Mouse (Mus musculus) megakaryocyte, embryonic 14.5 days (primary cell): ENCODE measurements around the gene Dimt1. TPM values are rescaled to one million over a fixed set of nuclear protein-coding genes. Genes with fewer than 3 reads are reported as not detected.
A peak's percentile ranks its signal among the peaks of the same experiment; 100 is the strongest.
"Not testable (repeated sequence)": the region's sequence is repeated elsewhere in the genome, so short reads cannot be mapped to it uniquely, and the experiment has no call there.

Experiments
- H3K27me3 ChIP-seq: replicated peaks from 2 replicates; pipeline ENCODE3; 2012; ENCODE audit warnings: inconsistent platforms
- H3K36me3 ChIP-seq: replicated peaks from 2 replicates; pipeline ENCODE3; 2012; ENCODE audit warnings: low read length, inconsistent platforms, mixed read lengths
- H3K4me1 ChIP-seq: 2 replicates; pipeline ENCODE4 v1.6.1; 2012; ENCODE audit warnings: inconsistent platforms
- H3K4me3 ChIP-seq: replicated peaks from 2 replicates; pipeline ENCODE3; 2012; ENCODE audit warnings: moderate library complexity, mild to moderate bottlenecking, inconsistent platforms
- H3K9me3 ChIP-seq: 2 replicates; pipeline ENCODE4 v1.6.1; 2012; ENCODE audit warnings: inconsistent platforms
- FLI1 ChIP-seq: IDR thresholded peaks from 2 replicates; pipeline ENCODE4 v1.6.1; 2012; ENCODE audit warnings: low read length, inconsistent platforms, mixed read lengths
- GATA1 ChIP-seq: IDR thresholded peaks from 3 replicates; pipeline ENCODE4 v1.6.1; 2012; ENCODE audit warnings: mixed read lengths, low read length, inconsistent platforms, borderline replicate concordance
- polyA plus RNA-seq: library from polyadenylated mRNA; stranded (reverse); fragments of >175 nt; gene quantifications from 2 replicates; pipeline ENCODE4 v1.2.3, GENCODE M21; 2012; ENCODE audit warnings: low replicate concordance; ENCODE audit not compliant: insufficient read depth

The Dimt1 gene
- polyA plus RNA-seq, result 11.9 TPM in 1 of 2 replicates, not detected in the other

DNA sequence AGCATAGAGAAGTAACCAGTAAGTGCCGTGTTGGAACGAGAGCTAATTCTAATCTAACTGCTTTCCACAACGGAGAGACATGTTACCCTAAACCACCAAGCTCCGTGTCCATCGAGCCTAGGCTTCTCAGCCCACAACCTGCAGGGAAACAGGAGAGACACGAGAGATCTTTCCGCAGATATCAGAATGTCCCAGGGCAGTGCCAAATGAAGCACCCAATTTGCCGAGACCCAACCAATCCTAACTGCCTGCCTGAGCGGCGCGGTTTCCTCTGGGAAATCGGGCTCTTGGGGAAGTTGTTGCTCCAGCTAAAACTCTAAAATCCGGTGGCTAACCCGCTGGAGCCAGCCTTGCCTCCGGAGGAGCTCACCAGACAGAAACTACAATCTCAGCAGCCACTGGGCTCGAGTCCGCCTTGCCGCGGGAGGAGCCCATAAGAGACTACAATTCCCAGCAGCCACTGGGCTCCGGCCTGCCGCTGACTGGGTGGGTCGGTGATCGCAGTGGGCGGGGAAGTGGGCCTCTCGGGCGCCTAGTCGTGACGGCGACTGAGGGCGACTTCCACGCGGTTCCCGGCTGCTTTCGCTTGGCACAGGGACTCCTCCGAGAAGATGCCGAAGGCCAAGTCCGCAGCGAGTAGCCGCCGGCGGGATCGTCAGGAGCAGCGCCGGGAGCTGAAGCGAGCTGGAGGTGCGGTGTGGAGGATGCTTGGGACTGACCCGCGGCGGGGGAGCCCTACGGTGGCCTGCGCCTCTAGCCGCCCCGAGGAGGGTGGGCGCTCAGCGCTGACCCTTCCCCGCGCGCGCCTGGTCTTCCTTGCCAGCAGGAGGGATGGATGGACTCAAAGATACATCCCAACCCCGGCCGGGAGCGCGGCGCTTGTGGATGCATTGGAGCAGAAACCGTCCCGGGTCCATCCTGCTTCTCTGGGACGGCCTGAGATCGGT is at the start of gene Dimt1:
TSS of gene Dimt1 (plus strand) at position 534 of the 947 bp plus-strand sequence.
- no peak for TF ChIP-seq FLI1
- no peak for TF ChIP-seq GATA1
- H3K9me3 ChIP-seq, result no peaks in the 10 kb centered on the region
- peak within 1 kb of the TSS; percentile 93 for H3K4me3 ChIP-seq
- peaks cover 35% of the 10 kb centered on the region for H3K4me1 ChIP-seq
- peaks cover 26% of the 10 kb centered on the region for H3K36me3 ChIP-seq
- H3K27me3 ChIP-seq, result no peaks in the 10 kb centered on the region

DNA sequence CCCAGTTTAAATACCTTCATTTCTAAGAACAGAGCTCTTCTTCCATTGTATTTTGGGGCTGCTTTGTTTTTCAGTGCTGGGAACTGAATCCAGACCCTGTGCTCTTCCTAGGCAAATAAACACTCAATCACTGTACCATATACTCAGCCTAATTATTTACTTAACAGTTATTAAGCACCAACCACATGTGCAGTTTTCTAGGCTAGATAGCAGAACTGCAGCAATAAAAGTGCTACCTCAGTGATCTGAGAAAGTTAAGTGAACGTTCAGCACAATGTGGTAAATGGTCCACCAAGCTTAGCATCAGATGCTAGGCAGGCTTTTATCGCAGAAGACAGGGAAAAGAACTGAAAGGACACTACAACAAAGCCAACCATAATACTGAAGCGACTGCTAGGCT is 42.3 kb upstream of the Dimt1 start:
- H3K9me3 ChIP-seq, result no peaks in the 10 kb centered on the region
- no peak overlapping the region for H3K4me3 ChIP-seq
- peaks cover 63% of the 10 kb centered on the region for H3K36me3 ChIP-seq
- H3K27me3 ChIP-seq, result no peaks in the 10 kb centered on the region
- peaks cover 4% of the 10 kb centered on the region for H3K4me1 ChIP-seq
- no peak for TF ChIP-seq FLI1
- TF ChIP-seq GATA1, result no peak

DNA sequence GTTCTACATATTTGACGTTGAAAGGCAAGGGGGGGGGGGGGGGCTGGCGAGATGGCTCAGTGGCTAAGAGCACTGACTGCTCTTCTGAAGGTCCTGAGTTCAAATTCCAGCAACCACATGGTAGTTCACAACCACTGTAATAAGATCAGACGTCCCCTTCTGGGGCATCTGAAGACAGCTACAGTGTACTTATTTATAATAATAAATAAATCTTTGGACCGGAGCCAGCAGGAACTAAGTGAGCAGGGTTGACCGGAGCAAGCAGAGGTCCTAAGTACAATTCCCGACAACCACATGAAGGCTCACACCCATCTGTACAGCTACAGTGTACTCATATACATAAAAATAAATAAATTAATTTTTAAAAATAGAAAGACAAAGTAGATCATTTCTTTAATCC is 41.8 kb upstream of the Dimt1 start:
- H3K27me3 ChIP-seq, H3K9me3 ChIP-seq, H3K4me1 ChIP-seq, H3K4me3 ChIP-seq: not testable (repeated sequence)
- H3K36me3 ChIP-seq, result peaks cover 63% of the 10 kb centered on the region

DNA sequence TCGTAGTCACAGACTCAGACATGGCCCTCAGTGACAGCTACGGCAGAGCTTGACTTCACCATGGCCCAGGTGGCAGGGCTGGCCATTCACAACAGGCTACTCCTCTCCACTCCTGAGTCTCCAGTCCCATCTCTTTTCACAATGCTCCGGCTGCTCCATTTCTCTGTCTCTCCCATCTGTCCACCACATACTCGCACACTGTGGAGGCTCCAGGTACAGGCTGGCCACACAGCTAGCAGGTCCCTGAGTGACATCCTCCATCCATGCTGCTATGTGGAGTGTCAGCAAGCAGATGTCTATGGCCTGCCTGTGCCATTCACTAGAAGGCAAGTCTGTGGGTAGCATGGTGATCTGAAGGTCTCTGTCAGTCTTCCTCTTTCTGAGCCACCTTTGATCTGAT is 39.7 kb upstream of the Dimt1 start:
- Histone ChIP-seq H3K4me3 (no peak overlapping the region), H3K9me3 (no peaks in the 10 kb centered on the region), H3K27me3 (no peaks in the 10 kb centered on the region), H3K36me3 (peaks cover 70% of the 10 kb centered on the region), H3K4me1 (no peaks in the 10 kb centered on the region; the same call in none of the 2 replicates)
- TF ChIP-seq FLI1 (no peak), GATA1 (no peak)

DNA sequence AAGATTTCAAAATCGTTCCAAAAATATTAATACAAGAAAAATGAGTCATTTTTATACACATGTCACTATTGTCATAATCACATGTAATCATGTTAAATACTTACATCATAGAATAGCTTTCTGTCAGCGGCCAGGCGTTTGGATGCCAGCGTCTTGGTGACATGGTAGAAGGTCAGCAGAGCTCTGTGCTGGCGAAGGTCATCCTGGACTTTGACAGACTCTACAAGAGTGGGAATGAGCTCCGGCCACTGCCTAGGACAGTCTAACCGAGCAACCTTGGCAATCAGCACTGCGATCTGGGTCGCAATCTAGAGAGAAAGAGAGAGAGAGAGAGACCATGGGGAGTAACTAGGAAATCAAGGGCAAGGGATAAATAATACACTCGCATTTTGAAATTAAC is 36.8 kb upstream of the Dimt1 start:
- H3K36me3 ChIP-seq, result peaks cover 73% of the 10 kb centered on the region
- H3K27me3 ChIP-seq, result no peaks in the 10 kb centered on the region
- no peak for TF ChIP-seq FLI1
- no peak for TF ChIP-seq GATA1
- H3K4me3 ChIP-seq, result no peak overlapping the region
- H3K4me1 ChIP-seq, result no peaks in the 10 kb centered on the region; the same call in none of the 2 replicates
- no peaks in the 10 kb centered on the region for H3K9me3 ChIP-seq

DNA sequence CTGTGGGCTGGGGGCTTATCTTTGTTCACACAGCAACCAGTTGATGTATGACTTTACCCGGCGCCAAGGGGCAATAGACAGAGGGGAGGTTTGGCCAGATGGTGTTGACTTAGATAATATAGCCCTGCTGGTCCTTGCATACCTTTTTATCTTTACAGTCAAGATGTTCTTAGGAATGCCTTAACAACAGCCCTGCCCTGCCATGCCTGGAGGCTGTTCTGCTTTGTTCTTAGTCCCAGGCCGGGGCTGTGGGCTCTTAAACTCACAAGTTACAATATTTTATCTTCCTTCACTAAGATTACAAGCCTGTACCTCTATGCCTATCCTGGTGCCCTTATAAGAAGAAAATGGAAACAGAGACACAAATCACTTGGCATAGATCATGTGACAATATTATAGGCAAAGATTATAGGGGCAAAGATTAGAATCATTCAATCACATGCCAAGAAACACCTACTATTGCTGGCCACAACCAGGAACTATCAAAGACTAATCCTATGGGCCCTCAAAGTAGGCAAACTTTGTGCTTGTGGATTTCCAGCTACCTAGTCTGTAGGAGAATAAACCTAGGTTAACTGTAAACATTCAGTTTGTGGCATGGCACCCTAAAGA is 33.7 kb upstream of the Dimt1 start:
- Histone ChIP-seq H3K4me1 (no peaks in the 10 kb centered on the region; the same call in 1 of the 2 replicates), H3K9me3 (no peaks in the 10 kb centered on the region), H3K4me3 (no peak overlapping the region), H3K36me3 (peaks cover 60% of the 10 kb centered on the region), H3K27me3 (no peaks in the 10 kb centered on the region)
- TF ChIP-seq GATA1 (no peak), FLI1 (no peak)

DNA sequence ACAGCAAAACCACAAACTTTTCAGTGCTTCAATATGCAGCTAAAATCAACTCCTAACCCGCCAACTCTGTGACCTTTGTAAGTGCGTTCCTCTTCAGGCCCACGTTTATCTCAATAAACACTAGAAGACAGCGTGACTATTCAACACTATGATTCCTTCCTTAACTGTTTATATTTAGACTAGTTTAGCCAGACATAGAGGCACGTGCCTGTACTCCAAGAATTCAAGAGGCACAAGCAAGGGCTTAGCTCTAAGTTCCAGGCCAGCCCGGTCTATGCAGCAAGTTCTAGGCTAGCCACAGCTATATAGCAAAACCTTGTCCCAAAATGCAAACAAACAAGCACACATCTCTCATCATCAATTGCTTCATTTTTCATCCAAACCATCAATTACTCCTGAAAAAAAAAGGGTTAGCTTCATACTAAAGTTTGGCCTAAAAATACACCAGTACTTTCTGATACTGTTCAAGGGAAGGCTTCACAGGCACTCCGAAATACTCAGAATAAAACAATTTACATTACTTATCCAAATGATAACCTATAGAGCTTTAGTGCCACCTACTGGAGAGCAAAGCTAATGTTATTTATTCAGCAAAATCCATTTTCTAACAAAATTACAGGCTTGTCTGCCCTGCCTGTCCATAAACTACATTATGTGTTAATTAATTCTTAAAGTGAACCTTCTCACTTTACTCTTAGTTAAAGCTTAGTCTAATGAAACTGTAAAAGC is 28.4 kb upstream of the Dimt1 start:
- no peaks in the 10 kb centered on the region for H3K27me3 ChIP-seq
- H3K9me3 ChIP-seq, result no peaks in the 10 kb centered on the region
- TF ChIP-seq GATA1, result no peak
- TF ChIP-seq FLI1, result no peak
- peaks cover 68% of the 10 kb centered on the region for H3K36me3 ChIP-seq
- peaks cover 4% of the 10 kb centered on the region for H3K4me1 ChIP-seq
- no peak overlapping the region for H3K4me3 ChIP-seq

DNA sequence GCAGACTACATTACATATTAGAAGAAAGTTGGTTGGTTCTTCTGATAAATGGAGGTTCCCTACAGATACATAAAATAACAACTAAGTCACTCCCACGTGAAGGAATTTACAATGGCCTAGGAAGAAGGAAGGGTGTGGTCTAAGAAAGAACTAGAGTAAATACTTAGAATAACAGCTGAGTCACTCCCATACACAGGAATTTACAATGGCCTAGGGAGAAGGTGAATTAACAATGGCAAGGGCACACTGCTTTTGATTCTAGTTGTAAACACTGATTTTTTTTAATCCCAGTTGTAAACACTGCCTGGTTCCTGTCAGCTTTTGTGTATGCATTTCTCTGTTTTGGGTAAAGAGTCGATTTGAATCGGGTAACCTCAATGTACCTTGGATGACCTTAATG is 21.0 kb upstream of the Dimt1 start:
- not testable (repeated sequence) for H3K4me1 ChIP-seq, H3K4me3 ChIP-seq, H3K9me3 ChIP-seq, H3K27me3 ChIP-seq
- H3K36me3 ChIP-seq, result peaks cover 55% of the 10 kb centered on the region

DNA sequence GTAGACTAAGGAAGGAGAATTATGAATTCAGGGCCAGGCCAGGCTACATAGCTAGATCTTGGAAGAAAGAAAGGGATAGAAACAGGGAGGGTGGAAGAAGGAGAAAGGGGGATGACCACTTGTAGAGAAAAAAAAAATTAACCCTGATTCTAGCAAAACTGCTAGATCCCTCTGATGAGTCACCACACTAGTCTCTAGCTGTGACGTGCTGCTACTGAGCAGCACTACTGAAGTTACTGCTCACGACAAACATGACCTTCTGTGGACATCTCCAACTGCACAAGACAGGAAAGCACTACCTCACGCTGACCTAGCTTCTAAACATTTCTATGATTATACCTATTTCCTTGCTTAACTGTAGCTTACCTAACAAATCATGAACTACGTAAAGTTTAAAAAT is 18.6 kb upstream of the Dimt1 start:
- no peaks in the 10 kb centered on the region for H3K27me3 ChIP-seq
- no peak overlapping the region for H3K4me3 ChIP-seq
- peaks cover 15% of the 10 kb centered on the region for H3K4me1 ChIP-seq
- no peak for TF ChIP-seq FLI1
- TF ChIP-seq GATA1, result no peak
- peaks cover 35% of the 10 kb centered on the region for H3K36me3 ChIP-seq
- H3K9me3 ChIP-seq, result no peaks in the 10 kb centered on the region

DNA sequence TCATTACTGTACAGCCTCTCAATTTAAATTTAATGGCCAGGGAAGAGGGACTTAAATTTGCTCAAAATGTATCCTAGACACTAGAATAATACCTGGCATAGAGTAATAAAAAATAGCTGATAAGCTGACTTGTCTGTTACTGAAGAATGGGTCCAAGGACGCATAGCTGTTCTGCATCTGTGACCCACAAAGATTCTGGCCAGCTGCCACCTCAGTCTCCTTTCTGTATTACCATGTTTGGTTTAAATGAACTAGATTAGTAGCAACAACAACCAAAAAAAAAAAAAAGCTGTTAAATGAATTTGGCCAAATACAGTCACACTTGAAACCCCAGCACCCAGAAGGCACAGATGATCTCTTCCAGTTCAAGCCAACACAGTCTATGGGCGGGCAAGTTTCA is 17.7 kb upstream of the Dimt1 start:
- peaks cover 24% of the 10 kb centered on the region for H3K4me1 ChIP-seq
- TF ChIP-seq GATA1, result no peak
- no peak for TF ChIP-seq FLI1
- H3K9me3 ChIP-seq, result no peaks in the 10 kb centered on the region
- H3K36me3 ChIP-seq, result peaks cover 28% of the 10 kb centered on the region
- no peak overlapping the region for H3K4me3 ChIP-seq
- no peaks in the 10 kb centered on the region for H3K27me3 ChIP-seq

DNA sequence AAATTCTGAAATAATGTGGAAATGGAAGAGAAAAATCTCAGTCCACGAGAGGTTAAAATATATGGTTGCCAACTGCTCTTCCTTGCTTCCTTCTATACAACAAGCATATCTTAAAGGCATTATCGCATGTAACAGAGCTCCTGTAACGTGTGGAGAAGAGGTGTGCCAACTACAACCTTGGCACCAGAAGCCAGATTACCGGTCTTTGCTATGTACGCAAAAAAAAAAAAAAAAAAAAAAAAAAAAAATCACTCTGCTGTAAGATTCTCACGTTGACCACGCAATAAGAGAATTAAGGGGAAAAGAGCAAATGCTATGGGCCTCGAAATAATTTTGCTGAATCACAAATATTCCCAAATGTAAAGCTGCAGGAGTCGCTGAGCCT is 11.1 kb upstream of the Dimt1 start:
- no peaks in the 10 kb centered on the region for H3K36me3 ChIP-seq
- no peaks in the 10 kb centered on the region for H3K27me3 ChIP-seq
- no peak for TF ChIP-seq FLI1
- no peak for TF ChIP-seq GATA1
- H3K4me3 ChIP-seq, result peak overlapping the region; percentile 97
- H3K9me3 ChIP-seq, result no peaks in the 10 kb centered on the region
- H3K4me1 ChIP-seq, result peaks cover 35% of the 10 kb centered on the region
